Mouse (Mus musculus): ENCODE results near the gene Gm20219. TPM values are rescaled to one million over a fixed set of nuclear protein-coding genes. Genes with fewer than 3 reads are reported as not detected.

Gene Gm20219
- polyA plus RNA-seq, 1 experiment from 2014 or later: 10.7 TPM

GRCm38 (mm10) chr17:56540562-56540975 is 13.6 kb downstream of the Gm20219 start:
- ATAC-seq (ENCODE audit: insufficient read depth, low FRiP score, low read depth): peak; percentile 74; the same call in 1 of the 2 replicates
- 24% methylated on average over 6 of the region's 6 CpGs for WGBS
- H3K4me1 ChIP-seq: no peaks in the 10 kb centered on the region
- no peak overlapping the region for H3K4me3 ChIP-seq (replicated peaks)
- no peak overlapping the region for H3K9ac ChIP-seq
- no peak overlapping the region for H3K27ac ChIP-seq
- H3K36me3 ChIP-seq: no peaks in the 10 kb centered on the region
- H3K27me3 ChIP-seq (replicated peaks): no peaks in the 10 kb centered on the region
- no peaks in the 10 kb centered on the region for H3K9me3 ChIP-seq
- H3K4me2 ChIP-seq: no peak overlapping the region

GRCm38 (mm10) chr17:56537912-56538311 is 16.3 kb downstream of the Gm20219 start:
- no peaks in the 10 kb centered on the region for H3K9me3 ChIP-seq
- H3K36me3 ChIP-seq: no peaks in the 10 kb centered on the region
- H3K27ac ChIP-seq: no peak overlapping the region
- no peaks in the 10 kb centered on the region for H3K27me3 ChIP-seq (replicated peaks)
- no peak for ATAC-seq (ENCODE audit: insufficient read depth, low FRiP score, low read depth)
- no peak overlapping the region for H3K4me3 ChIP-seq (replicated peaks)
- H3K4me2 ChIP-seq: no peak overlapping the region
- no peak overlapping the region for H3K9ac ChIP-seq
- 40% methylated on average over 8 of the region's 8 CpGs for WGBS
- H3K4me1 ChIP-seq: no peaks in the 10 kb centered on the region

GRCm38 (mm10) chr17:56536874-56537273 is 17.3 kb downstream of the Gm20219 start:
- no peak overlapping the region for H3K4me3 ChIP-seq (replicated peaks)
- 82% methylated on average over 3 of the region's 3 CpGs for WGBS

GRCm38 (mm10) chr17:56536192-56536591 is 18.0 kb downstream of the Gm20219 start:
- H3K4me2 ChIP-seq: no peak overlapping the region
- H3K27me3 ChIP-seq (replicated peaks): no peaks in the 10 kb centered on the region
- H3K4me1 ChIP-seq: no peaks in the 10 kb centered on the region
- H3K9ac ChIP-seq: no peak overlapping the region
- 57% methylated on average over 14 of the region's 14 CpGs for WGBS
- no peak overlapping the region for H3K27ac ChIP-seq
- H3K9me3 ChIP-seq: no peaks in the 10 kb centered on the region
- H3K4me3 ChIP-seq (replicated peaks): no peak overlapping the region
- H3K36me3 ChIP-seq: no peaks in the 10 kb centered on the region
- no peak for ATAC-seq (ENCODE audit: insufficient read depth, low FRiP score, low read depth)

More at GRCm38 (mm10) chr17:56536874-56537273, 17.3 kb downstream of the Gm20219 start:
- H3K9ac ChIP-seq: no peak overlapping the region
- no peak overlapping the region for H3K27ac ChIP-seq
- no peaks in the 10 kb centered on the region for H3K27me3 ChIP-seq (replicated peaks)
- H3K4me1 ChIP-seq: no peaks in the 10 kb centered on the region
- no peaks in the 10 kb centered on the region for H3K36me3 ChIP-seq
- ATAC-seq (ENCODE audit: insufficient read depth, low FRiP score, low read depth): no peak
- no peak overlapping the region for H3K4me2 ChIP-seq
- no peaks in the 10 kb centered on the region for H3K9me3 ChIP-seq

GRCm38 (mm10) chr17:56524943-56525342 is 29.2 kb downstream of the Gm20219 start:
- WGBS: 61% methylated on average over 4 of the region's 4 CpGs
- no peak overlapping the region for H3K4me2 ChIP-seq
- H3K27ac ChIP-seq: no peak overlapping the region
- no peak overlapping the region for H3K4me3 ChIP-seq (replicated peaks)
- no peaks in the 10 kb centered on the region for H3K9me3 ChIP-seq
- H3K36me3 ChIP-seq: no peaks in the 10 kb centered on the region
- H3K4me1 ChIP-seq: no peaks in the 10 kb centered on the region
- no peak overlapping the region for H3K9ac ChIP-seq
- no peak for ATAC-seq (ENCODE audit: insufficient read depth, low FRiP score, low read depth)
- H3K27me3 ChIP-seq (replicated peaks): no peaks in the 10 kb centered on the region

DNA sequence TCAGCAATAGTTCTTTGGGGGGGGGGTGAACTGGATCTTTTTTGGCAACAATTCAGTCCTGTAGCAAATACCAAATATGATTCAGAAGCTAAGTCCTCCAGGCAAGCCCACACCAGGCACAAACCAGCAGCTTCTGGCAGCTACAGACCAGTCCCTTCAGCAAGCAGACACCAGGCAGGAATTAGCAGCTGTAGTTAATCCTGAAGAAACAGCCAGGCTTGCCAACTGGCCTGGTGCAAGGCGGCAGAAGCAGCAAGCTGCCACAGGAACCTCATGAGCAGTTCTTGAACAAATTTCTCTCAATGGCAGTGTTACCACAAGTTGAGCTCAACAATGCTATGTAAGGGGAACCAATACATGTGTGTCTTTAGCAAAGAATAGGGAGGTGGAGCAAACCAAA is 31.4 kb downstream of the Gm20219 start:
- Histone ChIP-seq H3K9me3 (no peaks in the 10 kb centered on the region), H3K27ac (no peak overlapping the region), H3K36me3 (no peaks in the 10 kb centered on the region), H3K27me3 (replicated peaks) (no peaks in the 10 kb centered on the region), H3K4me3 (replicated peaks) (no peak overlapping the region), H3K4me1 (no peaks in the 10 kb centered on the region), H3K9ac (no peak overlapping the region), H3K4me2 (no peak overlapping the region)
- no peak for ATAC-seq (ENCODE audit: insufficient read depth, low FRiP score, low read depth)
- WGBS: 48% methylated on average over 1 of the region's 1 CpGs

GRCm38 (mm10) chr17:56515690-56516410 is 38.3 kb downstream of the Gm20219 start:
- no peaks in the 10 kb centered on the region for H3K9me3 ChIP-seq
- H3K27me3 ChIP-seq (replicated peaks): peaks cover 33% of the 10 kb centered on the region
- peak; percentile 60; the same call in 1 of the 2 replicates for ATAC-seq (ENCODE audit: insufficient read depth, low FRiP score, low read depth)
- H3K4me1 ChIP-seq: peaks cover 16% of the 10 kb centered on the region
- no peak overlapping the region for H3K27ac ChIP-seq
- no peaks in the 10 kb centered on the region for H3K36me3 ChIP-seq
- no peak overlapping the region for H3K9ac ChIP-seq
- peak overlapping the region; percentile 23; the same call in 1 of the 2 replicates for H3K4me2 ChIP-seq
- H3K4me3 ChIP-seq (replicated peaks): no peak overlapping the region
- 12% methylated on average over 13 of the region's 13 CpGs for WGBS

- no peaks in the 10 kb centered on the region for H3K36me3 ChIP-seq
- H3K4me3 ChIP-seq (replicated peaks): no peak overlapping the region
- no peak overlapping the region for H3K27ac ChIP-seq
- no peak overlapping the region for H3K9ac ChIP-seq
- peaks cover 42% of the 10 kb centered on the region for H3K27me3 ChIP-seq (replicated peaks)
- 43% methylated on average over 12 of the region's 12 CpGs for WGBS
- H3K4me2 ChIP-seq: no peak overlapping the region
- no peaks in the 10 kb centered on the region for H3K9me3 ChIP-seq
- ATAC-seq (ENCODE audit: insufficient read depth, low FRiP score, low read depth): no peak
- H3K4me1 ChIP-seq: peaks cover 23% of the 10 kb centered on the region
Measured at GRCm38 (mm10) chr17:56514916-56515315, 39.3 kb downstream of the Gm20219 start.

GRCm38 (mm10) chr17:56514330-56514729 is 39.9 kb downstream of the Gm20219 start:
- no peaks in the 10 kb centered on the region for H3K9me3 ChIP-seq
- H3K36me3 ChIP-seq: no peaks in the 10 kb centered on the region
- no peak overlapping the region for H3K4me3 ChIP-seq (replicated peaks)
- no peak for ATAC-seq (ENCODE audit: insufficient read depth, low FRiP score, low read depth)
- peaks cover 23% of the 10 kb centered on the region for H3K4me1 ChIP-seq
- H3K27me3 ChIP-seq (replicated peaks): peaks cover 48% of the 10 kb centered on the region
- H3K27ac ChIP-seq: no peak overlapping the region
- no peak overlapping the region for H3K9ac ChIP-seq
- H3K4me2 ChIP-seq: no peak overlapping the region

DNA sequence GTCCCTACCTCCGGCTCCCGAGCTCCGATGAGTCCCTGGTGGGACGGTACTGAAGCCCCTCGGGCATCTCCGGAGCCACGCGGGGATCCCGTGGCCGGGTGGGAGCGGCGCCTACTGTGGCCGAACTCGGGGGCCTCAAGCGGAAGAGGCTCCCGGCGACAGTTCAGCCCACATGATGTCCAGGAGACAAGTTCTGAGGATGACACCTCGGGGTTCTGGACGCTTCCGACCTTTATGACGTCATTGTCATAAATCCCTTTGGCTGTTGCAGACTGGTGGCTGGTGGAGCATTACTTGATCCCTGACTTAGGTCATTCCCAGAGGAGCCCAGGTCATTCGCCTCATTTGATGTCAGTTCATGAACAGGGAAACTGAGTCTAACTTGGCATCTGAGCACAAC is 41.9 kb downstream of the Gm20219 start, which contains the start of gene Znrf4:
TSS of gene Znrf4 (minus strand) at position 122 of the 400 bp plus-strand sequence.
- no peaks in the 10 kb centered on the region for H3K36me3 ChIP-seq
- H3K4me2 ChIP-seq: peak within 1 kb of the TSS; percentile 58
- H3K9ac ChIP-seq: no peak within 1 kb of the TSS
- WGBS: 61% methylated on average over 22 of the region's 22 CpGs
- ATAC-seq (ENCODE audit: insufficient read depth, low FRiP score, low read depth): no peak
- H3K4me3 ChIP-seq (replicated peaks): peak within 1 kb of the TSS; percentile 33
- peaks cover 23% of the 10 kb centered on the region for H3K4me1 ChIP-seq
- peaks cover 49% of the 10 kb centered on the region for H3K27me3 ChIP-seq (replicated peaks)
- H3K27ac ChIP-seq: no peak within 1 kb of the TSS
- no peaks in the 10 kb centered on the region for H3K9me3 ChIP-seq

GRCm38 (mm10) chr17:56511707-56512090 is 42.5 kb downstream of the Gm20219 start:
- WGBS: 24% methylated on average over 29 of the region's 29 CpGs
- H3K27me3 ChIP-seq (replicated peaks): peaks cover 49% of the 10 kb centered on the region
- H3K4me2 ChIP-seq: peak overlapping the region; percentile 58
- H3K9ac ChIP-seq: no peak overlapping the region
- no peak for ATAC-seq (ENCODE audit: insufficient read depth, low FRiP score, low read depth)
- no peaks in the 10 kb centered on the region for H3K36me3 ChIP-seq
- peak overlapping the region; percentile 33 for H3K4me3 ChIP-seq (replicated peaks)
- peaks cover 26% of the 10 kb centered on the region for H3K4me1 ChIP-seq
- no peaks in the 10 kb centered on the region for H3K9me3 ChIP-seq
- H3K27ac ChIP-seq: no peak overlapping the region

DNA sequence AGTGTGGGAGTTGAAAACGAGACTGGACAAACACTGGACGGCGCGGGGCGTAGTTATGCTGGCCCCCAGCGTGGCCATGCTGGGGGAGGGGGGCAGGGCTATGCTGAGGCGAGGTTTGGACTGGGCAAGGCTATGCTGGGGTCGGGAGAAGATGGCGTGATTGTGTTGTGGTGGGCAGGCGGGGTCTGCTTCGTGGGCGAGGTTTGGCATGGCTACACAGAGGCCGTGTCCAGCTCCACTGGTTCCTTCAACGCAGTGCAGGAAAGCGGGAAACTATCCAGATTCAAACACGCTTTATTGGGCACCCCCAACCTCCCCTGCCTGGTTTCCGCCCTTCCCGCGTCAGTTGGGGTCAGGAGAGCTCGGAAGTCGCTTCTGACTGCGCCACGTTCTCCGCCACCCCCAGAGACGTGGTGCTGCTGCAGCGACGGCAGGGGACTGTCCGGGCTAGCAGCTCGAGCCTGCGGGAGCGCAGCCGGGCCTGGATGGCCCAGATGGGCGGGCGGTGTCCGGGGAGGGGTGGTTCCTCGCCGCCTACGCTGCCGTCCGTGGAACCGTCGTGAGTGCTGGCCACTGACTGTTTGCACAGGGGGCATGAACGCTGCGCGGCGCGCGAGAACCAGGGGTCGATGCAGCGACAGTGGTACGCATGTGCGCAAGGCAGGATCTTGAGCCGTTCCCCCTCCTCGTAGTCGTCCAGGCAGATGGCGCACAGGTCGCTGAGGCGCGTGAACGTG is 43.0 kb downstream of the Gm20219 start:
- Histone ChIP-seq H3K27ac (no peak overlapping the region), H3K4me1 (peaks cover 27% of the 10 kb centered on the region), H3K9me3 (no peaks in the 10 kb centered on the region), H3K4me3 (replicated peaks) (peak overlapping the region; percentile 33), H3K4me2 (peak overlapping the region; percentile 58), H3K27me3 (replicated peaks) (peaks cover 49% of the 10 kb centered on the region), H3K9ac (no peak overlapping the region), H3K36me3 (no peaks in the 10 kb centered on the region)
- no peak for ATAC-seq (ENCODE audit: insufficient read depth, low FRiP score, low read depth)
- WGBS: 7% methylated on average over 60 of the region's 60 CpGs

Measured in stomach, embryonic 15.5 days (tissue).